Mouse (Mus musculus) hindbrain, embryonic 13.5 days (tissue): ENCODE measurements at regions not wholly inside any gene's neighbourhood (a gene's known extent, or its start where the extent isn't known, plus 50 kb on each side); places are given as distances from the start of the nearest gene placed in this dataset.
"Not testable (repeated sequence)": the region's sequence is repeated elsewhere in the genome, so short reads cannot be mapped to it uniquely, and the experiment has no call there.

Experiments
- ATAC-seq: fragments of 200-750 bp; cut with Nextera tagmentation; 2 replicates; pipeline ENCODE4 v1.8.0; 2017; ENCODE audit warnings: moderate TSS enrichment; ENCODE audit not compliant: low FRiP score
- H3K27ac ChIP-seq: fragments of 300-500 bp; sonication (generic); 2 replicates; pipeline ENCODE4 v1.5.1; 2015; ENCODE audit warnings: inconsistent platforms, mild to moderate bottlenecking, moderate library complexity
- H3K27me3 ChIP-seq: fragments of 300-500 bp; sonication (generic); 2 replicates; pipeline ENCODE4 v1.6.1; 2015; ENCODE audit warnings: mild to moderate bottlenecking, inconsistent platforms
- H3K36me3 ChIP-seq: fragments of 300-500 bp; sonication (generic); 2 replicates; pipeline ENCODE4 v1.6.1; 2015; ENCODE audit warnings: mild to moderate bottlenecking, inconsistent platforms
- H3K4me1 ChIP-seq: fragments of 300-500 bp; sonication (generic); replicated peaks from 2 replicates; pipeline ENCODE4 v1.6.1; 2015; ENCODE audit warnings: inconsistent platforms
- H3K4me2 ChIP-seq: fragments of 300-500 bp; sonication (generic); 2 replicates; pipeline ENCODE4 v1.6.1; 2015; ENCODE audit warnings: inconsistent platforms, mild to moderate bottlenecking, moderate library complexity
- H3K4me3 ChIP-seq: fragments of 300-500 bp; sonication (generic); 2 replicates; pipeline ENCODE4 v1.5.1; 2015; ENCODE audit warnings: mild to moderate bottlenecking, inconsistent platforms
- H3K9ac ChIP-seq: fragments of 300-500 bp; sonication (generic); 2 replicates; pipeline ENCODE4 v1.6.1; 2015; ENCODE audit warnings: mild to moderate bottlenecking, inconsistent platforms
- H3K9me3 ChIP-seq: fragments of 300-500 bp; sonication (generic); 2 replicates; pipeline ENCODE4 v1.6.1; 2016; ENCODE audit warnings: inconsistent platforms
- WGBS: fragments of 180-500 bp; shearing (Covaris S2); methylation state at CpG from one replicate; pipeline ENCODE4 v1.1.7; 2015; 5-methylcytosine and 5-hydroxymethylcytosine counted together

DNA sequence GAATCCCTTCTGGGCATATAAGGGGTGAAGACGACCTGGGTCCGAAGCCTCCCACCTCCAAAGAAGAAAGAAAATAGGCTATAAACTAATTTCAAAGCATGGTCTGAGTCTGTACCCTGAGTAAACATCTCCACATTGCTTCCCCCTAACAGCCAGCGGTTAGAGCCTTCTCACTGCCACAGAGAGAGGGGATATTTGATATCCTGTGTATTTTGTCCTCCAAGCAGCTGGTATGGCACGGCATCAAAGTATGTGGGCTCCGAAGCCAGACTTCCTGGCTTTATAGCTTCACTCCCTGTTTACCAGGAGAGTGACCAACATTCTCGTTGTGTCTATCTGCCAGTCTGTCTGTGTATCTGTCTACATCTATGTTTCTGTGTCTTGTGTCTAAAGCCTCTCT, 191.7 kb upstream of the Plxna2 start:
- ATAC-seq = no peak
- no peak overlapping the region for H3K4me2 ChIP-seq
- H3K4me1 ChIP-seq = no peaks in the 10 kb centered on the region
- H3K27ac ChIP-seq = no peak overlapping the region
- H3K9me3 ChIP-seq = no peaks in the 10 kb centered on the region
- no peak overlapping the region for H3K4me3 ChIP-seq
- 84% methylated on average over 6 of the region's 6 CpGs for WGBS
- no peaks in the 10 kb centered on the region for H3K27me3 ChIP-seq
- H3K36me3 ChIP-seq = no peaks in the 10 kb centered on the region
- H3K9ac ChIP-seq = no peak overlapping the region

DNA sequence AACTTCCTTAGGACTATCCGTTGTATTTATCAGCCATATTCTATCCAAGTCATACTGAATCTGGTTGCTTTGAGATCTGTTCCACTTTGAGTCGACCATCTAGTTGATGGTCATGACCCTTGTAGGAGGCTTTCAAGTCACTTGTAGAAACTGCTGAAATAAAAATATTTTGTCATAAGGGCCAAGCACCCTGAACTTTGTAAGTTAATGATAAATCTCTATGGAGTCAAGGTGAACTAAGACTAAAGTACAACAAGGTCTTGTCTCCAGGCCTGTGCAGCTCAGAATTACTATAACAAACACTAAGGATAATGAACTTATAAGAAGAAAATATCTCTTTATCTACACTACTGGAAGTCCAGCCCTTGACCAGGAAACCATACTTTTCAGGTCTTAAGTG, 193.8 kb upstream of the Plxna2 start:
- no peak for ATAC-seq
- Histone ChIP-seq H3K27me3 (no peaks in the 10 kb centered on the region), H3K27ac (no peak overlapping the region), H3K36me3 (no peaks in the 10 kb centered on the region), H3K9me3 (no peaks in the 10 kb centered on the region), H3K4me1 (0 out of 2 replicates have a peak, but pooled peaks cover 7% of the 10 kb centered on the region), H3K4me2 (no peak overlapping the region), H3K4me3 (no peak overlapping the region), H3K9ac (no peak overlapping the region)
- WGBS = 92% methylated on average over 2 of the region's 2 CpGs

DNA sequence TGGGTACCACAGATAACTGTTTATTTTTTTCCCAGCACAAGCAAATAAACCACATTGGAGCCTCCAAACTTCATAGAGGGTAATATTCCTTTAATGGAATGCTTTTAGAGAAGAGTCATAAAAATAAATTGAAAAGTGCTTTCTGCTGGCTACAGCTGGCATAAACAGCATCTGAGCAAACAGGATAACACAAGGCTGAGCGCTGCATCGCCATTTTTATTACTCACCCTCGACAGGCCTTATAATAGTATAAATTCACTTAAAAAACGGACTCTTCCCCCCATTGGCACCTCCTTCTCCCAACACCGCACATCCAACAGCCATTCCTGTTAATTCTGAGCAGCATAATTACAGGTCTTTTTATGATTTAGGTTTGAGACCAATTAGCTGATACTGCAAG, 205.8 kb upstream of the Plxna2 start:
- no peak overlapping the region for H3K4me3 ChIP-seq
- no peak overlapping the region for H3K4me2 ChIP-seq
- H3K36me3 ChIP-seq = no peaks in the 10 kb centered on the region
- 79% methylated on average over 5 of the region's 5 CpGs for WGBS
- no peak overlapping the region for H3K9ac ChIP-seq
- H3K9me3 ChIP-seq = no peaks in the 10 kb centered on the region
- no peak for ATAC-seq
- peak overlapping the region; percentile 30; the same call in 1 of the 2 replicates for H3K27ac ChIP-seq
- H3K27me3 ChIP-seq = no peaks in the 10 kb centered on the region
- no peaks in the 10 kb centered on the region for H3K4me1 ChIP-seq

DNA sequence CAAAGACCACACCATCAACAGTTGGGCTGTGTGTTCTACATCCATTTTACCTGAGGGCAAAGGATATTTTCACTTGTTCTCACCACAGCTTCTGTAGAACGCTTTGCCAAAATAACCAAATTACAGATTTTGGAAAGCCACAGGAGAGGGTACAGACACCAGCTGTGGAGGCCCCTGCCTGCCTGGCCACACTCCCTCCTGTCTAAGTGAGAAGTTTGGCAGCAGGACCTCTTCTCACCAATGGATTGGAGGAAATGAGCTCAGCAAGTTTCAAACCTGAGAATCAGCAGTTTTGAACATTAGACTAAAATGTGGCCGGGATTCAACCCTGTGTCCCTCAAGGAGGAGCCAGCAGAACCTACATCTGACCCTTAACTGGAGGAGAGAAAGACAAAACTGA, 206.2 kb upstream of the Plxna2 start:
- Histone ChIP-seq H3K36me3 (no peaks in the 10 kb centered on the region), H3K9me3 (no peaks in the 10 kb centered on the region), H3K27ac (no peak overlapping the region), H3K27me3 (no peaks in the 10 kb centered on the region), H3K4me1 (no peaks in the 10 kb centered on the region), H3K4me3 (no peak overlapping the region), H3K9ac (no peak overlapping the region), H3K4me2 (no peak overlapping the region)
- no peak for ATAC-seq
- WGBS = 75% methylated on average over 2 of the region's 2 CpGs

DNA sequence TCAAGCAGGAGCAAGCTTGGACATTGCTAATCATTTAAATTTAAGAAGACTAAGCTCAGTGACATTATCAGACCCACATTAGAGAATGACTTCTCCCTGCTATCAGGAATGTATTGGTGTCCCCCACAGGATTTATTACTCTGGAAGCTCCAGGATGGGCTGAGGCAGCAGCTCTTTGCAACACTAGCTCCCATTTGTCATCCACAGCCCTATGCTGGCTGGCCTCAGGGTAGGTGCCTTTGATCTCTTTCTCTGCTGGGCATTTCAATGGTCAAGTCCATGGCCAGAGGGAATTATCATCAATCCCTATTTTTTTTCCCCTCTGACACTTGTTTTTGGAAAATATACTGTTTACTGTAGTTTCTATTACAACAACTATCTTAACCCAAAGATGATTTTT, 218.7 kb upstream of the Plxna2 start:
- Histone ChIP-seq H3K9me3 (no peaks in the 10 kb centered on the region), H3K27ac (no peak overlapping the region), H3K27me3 (no peaks in the 10 kb centered on the region), H3K4me1 (no peaks in the 10 kb centered on the region), H3K9ac (no peak overlapping the region), H3K36me3 (no peaks in the 10 kb centered on the region), H3K4me2 (no peak overlapping the region), H3K4me3 (no peak overlapping the region)
- ATAC-seq = no peak

DNA sequence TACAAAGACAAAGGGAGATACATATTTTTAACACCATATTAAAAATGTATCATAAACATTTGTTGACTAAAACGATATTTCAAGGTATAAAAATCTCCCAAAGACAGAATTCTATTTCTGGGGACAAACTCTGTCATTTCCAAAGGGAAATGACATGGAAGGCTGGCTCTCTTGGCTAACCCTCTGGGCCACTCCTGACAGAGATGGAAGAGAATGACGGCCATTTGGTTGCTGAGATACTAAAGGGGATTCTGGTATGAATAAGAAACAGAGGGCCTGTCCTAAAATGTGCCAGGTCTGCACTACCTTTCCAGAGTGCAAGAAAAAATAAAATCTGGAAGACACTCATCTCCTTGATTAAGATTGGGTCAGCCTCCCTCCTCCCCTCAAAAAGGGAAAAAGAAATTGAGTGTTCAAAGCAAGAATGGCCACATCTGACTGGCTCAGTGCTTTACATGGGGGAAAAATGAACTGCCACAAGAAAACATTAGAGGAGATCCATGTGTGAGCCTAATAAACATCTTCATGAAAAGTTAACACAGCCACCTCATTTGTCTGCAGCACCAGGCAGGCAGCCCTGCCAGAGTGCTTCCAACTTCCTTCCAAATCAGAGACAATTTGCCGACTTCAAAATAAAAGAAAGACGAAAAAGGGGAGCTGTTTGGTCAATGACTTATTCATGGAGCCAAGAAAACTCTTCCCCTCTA, 221.1 kb upstream of the Plxna2 start:
- Histone ChIP-seq H3K36me3 (no peaks in the 10 kb centered on the region), H3K27ac (no peak overlapping the region), H3K9me3 (no peaks in the 10 kb centered on the region), H3K4me3 (no peak overlapping the region), H3K4me2 (no peak overlapping the region), H3K27me3 (no peaks in the 10 kb centered on the region), H3K4me1 (no peaks in the 10 kb centered on the region), H3K9ac (no peak overlapping the region)
- no peak for ATAC-seq
- WGBS = 78% methylated on average over 4 of the region's 4 CpGs

DNA sequence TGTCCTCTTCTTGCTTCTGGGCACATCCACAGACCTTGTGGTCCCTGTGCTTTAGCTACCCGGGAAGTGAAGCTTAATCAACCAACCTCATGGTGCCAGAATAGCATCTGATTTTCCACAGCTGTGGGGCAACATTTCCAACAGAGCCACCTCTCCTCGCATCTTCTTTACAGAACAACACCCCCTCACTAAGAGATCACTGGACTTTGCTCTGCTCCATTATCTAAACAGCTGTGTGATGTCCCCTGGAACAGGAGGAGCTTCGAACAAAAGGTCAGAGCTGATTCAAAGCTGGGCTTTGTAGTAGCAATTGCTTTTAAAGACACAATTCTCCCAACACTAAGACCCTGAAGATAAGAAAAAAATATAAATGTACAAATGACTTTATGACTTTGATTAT, 224.3 kb upstream of the Plxna2 start:
- ATAC-seq = no peak
- Histone ChIP-seq H3K4me3 (no peak overlapping the region), H3K27me3 (no peaks in the 10 kb centered on the region), H3K4me2 (no peak overlapping the region), H3K9ac (no peak overlapping the region), H3K4me1 (no peaks in the 10 kb centered on the region), H3K27ac (no peak overlapping the region), H3K36me3 (no peaks in the 10 kb centered on the region), H3K9me3 (no peaks in the 10 kb centered on the region)
- 32% methylated on average over 3 of the region's 3 CpGs for WGBS

DNA sequence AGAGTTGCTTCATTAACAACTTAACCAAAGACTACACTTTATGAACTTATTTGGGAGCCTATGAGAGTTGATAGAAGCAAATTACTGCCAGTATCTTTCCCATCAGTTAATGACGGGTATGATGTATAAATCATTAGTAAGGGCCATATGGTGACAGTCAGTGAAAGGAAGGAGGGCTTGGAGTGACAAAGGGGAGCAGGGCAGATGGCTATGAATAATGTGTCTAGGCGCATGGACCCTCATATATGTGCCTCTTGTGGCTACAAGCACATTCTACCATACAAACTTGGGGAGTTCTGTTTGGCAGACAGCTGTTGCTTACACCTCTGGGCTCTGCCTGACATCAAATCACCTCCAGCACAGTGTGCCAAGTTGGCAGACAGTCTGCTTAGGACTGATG, 227.8 kb upstream of the Plxna2 start:
- no peaks in the 10 kb centered on the region for H3K27me3 ChIP-seq
- no peaks in the 10 kb centered on the region for H3K36me3 ChIP-seq
- no peak overlapping the region for H3K27ac ChIP-seq
- H3K9me3 ChIP-seq = no peaks in the 10 kb centered on the region
- ATAC-seq = no peak
- 67% methylated on average over 2 of the region's 2 CpGs for WGBS
- no peak overlapping the region for H3K9ac ChIP-seq
- H3K4me1 ChIP-seq = no peaks in the 10 kb centered on the region
- H3K4me3 ChIP-seq = no peak overlapping the region
- H3K4me2 ChIP-seq = no peak overlapping the region

DNA sequence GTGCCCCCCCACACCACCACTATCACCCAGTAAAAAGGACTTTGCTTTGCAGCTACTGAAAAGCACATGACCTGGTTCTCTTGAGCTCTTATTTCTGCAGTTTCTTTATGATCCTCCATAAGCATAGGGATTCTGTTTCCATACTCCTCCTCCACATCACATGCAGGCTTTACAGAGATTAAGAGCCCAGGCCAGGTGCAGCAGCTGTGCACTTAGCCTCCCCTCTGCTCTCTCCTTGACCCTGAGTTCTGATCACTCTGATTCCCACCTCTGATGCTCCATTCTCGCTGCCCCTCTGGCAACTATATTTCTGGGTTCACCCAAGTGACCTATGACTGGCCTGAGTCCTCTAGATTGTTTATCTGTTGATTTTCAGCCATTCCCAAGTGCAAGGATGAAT, 239.9 kb upstream of the Plxna2 start:
- WGBS = 84% methylated on average over 1 of the region's 1 CpGs
- no peak overlapping the region for H3K9ac ChIP-seq
- no peaks in the 10 kb centered on the region for H3K4me1 ChIP-seq
- no peaks in the 10 kb centered on the region for H3K36me3 ChIP-seq
- no peaks in the 10 kb centered on the region for H3K9me3 ChIP-seq
- no peak overlapping the region for H3K27ac ChIP-seq
- no peak overlapping the region for H3K4me3 ChIP-seq
- H3K27me3 ChIP-seq = no peaks in the 10 kb centered on the region
- H3K4me2 ChIP-seq = no peak overlapping the region
- ATAC-seq = no peak

DNA sequence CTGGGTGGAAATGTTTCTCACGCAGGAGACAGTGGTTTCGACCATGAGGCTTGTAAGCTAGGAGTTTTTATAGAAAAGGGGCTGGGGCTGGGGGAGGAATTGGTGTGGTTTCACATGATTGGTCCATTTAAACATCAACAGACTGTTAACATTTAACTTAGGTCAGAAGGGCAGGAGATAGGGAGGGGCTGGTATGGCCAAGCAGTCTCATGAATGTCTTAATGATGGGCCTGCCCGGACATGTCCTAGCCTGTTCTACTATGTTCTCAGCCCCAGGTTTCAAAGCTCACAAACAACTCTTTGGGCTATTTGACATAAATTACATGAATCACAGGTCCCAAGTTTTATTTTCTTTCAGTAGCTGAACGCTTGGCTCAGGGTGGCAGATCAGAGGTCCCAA, 244.5 kb upstream of the Plxna2 start:
- not testable (repeated sequence) for H3K4me3 ChIP-seq, H3K9me3 ChIP-seq
- 92% methylated on average over 4 of the region's 4 CpGs for WGBS

DNA sequence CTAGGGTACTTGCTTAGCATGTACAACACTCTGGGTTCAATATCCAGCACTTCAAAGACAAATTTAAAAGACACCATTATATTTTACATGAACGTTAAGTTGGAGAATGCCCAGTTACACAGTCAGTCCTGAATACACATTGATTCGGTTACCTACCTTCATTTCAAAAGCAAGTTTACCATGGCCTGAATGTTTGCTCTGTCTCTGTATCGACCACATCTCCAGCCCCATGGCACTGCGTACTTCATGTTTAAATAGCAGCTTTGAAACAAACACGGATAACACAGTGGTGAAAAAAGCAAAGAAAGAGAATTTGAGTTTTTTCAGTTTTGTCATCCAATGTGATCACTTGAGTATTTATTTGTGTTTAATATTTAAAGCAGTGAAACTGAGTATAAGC, 254.1 kb upstream of the Plxna2 start:
- WGBS = 81% methylated on average over 5 of the region's 5 CpGs
- Histone ChIP-seq H3K27ac (no peak overlapping the region), H3K9me3 (no peaks in the 10 kb centered on the region), H3K9ac (no peak overlapping the region), H3K4me2 (no peak overlapping the region), H3K36me3 (no peaks in the 10 kb centered on the region), H3K4me3 (no peak overlapping the region), H3K27me3 (no peaks in the 10 kb centered on the region), H3K4me1 (peaks cover 7% of the 10 kb centered on the region; the same call in 1 of the 2 replicates)
- ATAC-seq = no peak

More for the DNA sequence above, 244.5 kb upstream of the Plxna2 start:
- not testable (repeated sequence) for H3K4me2 ChIP-seq, H3K4me1 ChIP-seq, H3K27me3 ChIP-seq, H3K36me3 ChIP-seq, H3K27ac ChIP-seq, ATAC-seq, H3K9ac ChIP-seq

DNA sequence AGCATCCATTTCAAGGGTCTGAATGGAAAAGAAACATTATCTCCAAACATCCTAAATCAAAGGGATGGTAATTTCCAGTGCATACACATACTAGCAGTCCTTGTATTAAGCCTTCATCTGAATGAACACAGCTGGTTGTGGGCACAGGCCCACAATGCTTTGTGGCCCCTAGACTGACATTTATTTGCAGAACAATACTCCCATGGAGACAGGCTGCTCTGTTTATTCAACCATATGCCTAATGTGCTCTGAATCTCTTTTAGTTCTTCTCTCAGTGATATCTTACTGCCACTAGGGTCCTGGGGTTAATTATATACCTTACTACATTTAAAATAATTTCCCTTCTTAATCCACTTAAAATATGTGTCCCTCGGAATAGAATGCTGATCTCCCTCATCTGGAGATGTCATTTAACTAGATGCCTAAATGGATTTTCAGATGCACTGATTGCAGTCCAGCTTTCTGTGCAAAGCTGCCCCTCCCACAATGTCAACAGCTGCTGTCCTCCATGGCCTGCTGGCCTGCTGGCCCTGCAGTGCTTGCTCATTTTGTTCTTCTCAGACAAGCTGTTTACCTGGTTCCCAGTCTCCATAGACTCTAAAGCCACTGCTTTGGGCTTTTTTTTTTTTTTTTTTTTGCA, 254.8 kb upstream of the Plxna2 start:
- no peak overlapping the region for H3K9ac ChIP-seq
- no peaks in the 10 kb centered on the region for H3K36me3 ChIP-seq
- no peak for ATAC-seq
- H3K4me1 ChIP-seq = peaks cover 7% of the 10 kb centered on the region; the same call in 1 of the 2 replicates
- no peak overlapping the region for H3K4me3 ChIP-seq
- no peaks in the 10 kb centered on the region for H3K9me3 ChIP-seq
- 28% methylated on average over 1 of the region's 1 CpGs for WGBS
- no peak overlapping the region for H3K4me2 ChIP-seq
- no peaks in the 10 kb centered on the region for H3K27me3 ChIP-seq
- no peak overlapping the region for H3K27ac ChIP-seq

DNA sequence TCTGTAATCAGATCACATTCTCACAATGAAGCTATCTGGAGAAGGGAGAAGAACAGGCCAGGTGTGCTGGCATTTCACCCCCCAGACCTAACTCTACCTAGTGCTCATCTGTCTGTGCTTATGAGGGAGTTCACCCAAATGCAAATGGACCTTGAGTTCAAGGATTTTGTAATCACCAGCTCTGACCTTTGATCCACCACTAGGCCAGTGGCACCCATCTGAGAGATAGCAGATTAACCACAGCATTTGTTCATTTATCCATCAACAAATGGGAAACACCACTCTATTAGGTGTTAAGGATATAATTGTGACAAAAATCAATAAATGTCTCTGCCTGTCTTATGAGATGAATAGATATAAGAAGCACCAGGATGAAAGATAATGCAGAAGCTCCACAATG, 255.7 kb upstream of the Plxna2 start:
- peaks cover 7% of the 10 kb centered on the region; the same call in 1 of the 2 replicates for H3K4me1 ChIP-seq
- H3K4me2 ChIP-seq = no peak overlapping the region
- H3K27me3 ChIP-seq = no peaks in the 10 kb centered on the region
- no peak for ATAC-seq
- H3K9ac ChIP-seq = no peak overlapping the region
- H3K36me3 ChIP-seq = no peaks in the 10 kb centered on the region
- H3K9me3 ChIP-seq = no peaks in the 10 kb centered on the region
- H3K27ac ChIP-seq = no peak overlapping the region
- no peak overlapping the region for H3K4me3 ChIP-seq
